Mouse (Mus musculus) spleen, adult 2 months (tissue): ENCODE results near the gene Ube2k. TPM values are rescaled to one million over a fixed set of nuclear protein-coding genes. Genes with fewer than 3 reads are reported as not detected.

ENCODE experiments used
- DNase-seq, 2 experiments: peaks; one replicate each; pipeline versions ENCODE4 v3.0.0 to v3.0.0-alpha.2; 2012 to 2021; ENCODE audit warnings: low spot score in 2 of 2, low read depth in 1 of 2
- H3K27ac ChIP-seq: fragments of 200-500 bp; 2 replicates; pipeline ENCODE4 v1.5.1; 2012; ENCODE audit warnings: low read length, inconsistent platforms; ENCODE audit not compliant: insufficient read depth
- H3K27me3 ChIP-seq: fragments of 200-500 bp; 2 replicates; pipeline ENCODE4 v1.6.1; 2012; ENCODE audit warnings: mild to moderate bottlenecking, moderate library complexity, low read length, inconsistent platforms; ENCODE audit not compliant: control insufficient read depth, insufficient read depth
- H3K36me3 ChIP-seq: fragments of 200-500 bp; 2 replicates; pipeline ENCODE4 v1.6.1; 2012; ENCODE audit warnings: mild to moderate bottlenecking, low read length, inconsistent platforms; ENCODE audit not compliant: control insufficient read depth, insufficient read depth
- H3K4me1 ChIP-seq: fragments of 200-500 bp; 2 replicates; pipeline ENCODE4 v1.6.1; 2011; ENCODE audit warnings: inconsistent platforms; ENCODE audit not compliant: control insufficient read depth, insufficient read depth, insufficient read length
- H3K4me3 ChIP-seq: fragments of 200-500 bp; 2 replicates; pipeline ENCODE4 v1.5.1; 2011; ENCODE audit warnings: mild to moderate bottlenecking, inconsistent platforms; ENCODE audit not compliant: insufficient read depth, insufficient read length; ENCODE audit errors: extremely low read depth
- CTCF ChIP-seq: fragments of 200-500 bp; IDR thresholded peaks from 2 replicates; pipeline ENCODE4 v1.5.1; 2011; ENCODE audit warnings: mild to moderate bottlenecking, inconsistent platforms; ENCODE audit not compliant: insufficient read depth, insufficient read length, insufficient replicate concordance; ENCODE audit errors: extremely low read depth
- POLR2A ChIP-seq: fragments of 200-500 bp; IDR thresholded peaks from 2 replicates; pipeline ENCODE4 v1.6.1; 2011; ENCODE audit warnings: low read depth, low read length, inconsistent platforms
- WGBS: fragments of 180-500 bp; shearing (Covaris S2); methylation state at CpG from one replicate; pipeline ENCODE4 v1.1.7; 2018; 5-methylcytosine and 5-hydroxymethylcytosine counted together
- polyA plus RNA-seq: library from polyadenylated mRNA; depleted of rRNA; stranded (reverse); fragments of >200 nt; gene quantifications from 2 replicates; pipeline ENCODE4 v1.2.3, GENCODE M21; 2012

The Ube2k gene
- polyA plus RNA-seq, 1 experiment: 11.7 TPM

GRCm38 (mm10) chr5:65557109-65557508 lies 20.1 kb downstream of the Ube2k start:
- H3K27me3 ChIP-seq: no peaks in the 10 kb centered on the region
- DNase-seq: no peak
- TF ChIP-seq POLR2A (no peak), CTCF (no peak)
- H3K27ac ChIP-seq: no peak overlapping the region
- no peak overlapping the region for H3K4me3 ChIP-seq
- no peaks in the 10 kb centered on the region; the same call in 1 of the 2 replicates for H3K4me1 ChIP-seq
- no peaks in the 10 kb centered on the region; the same call in 1 of the 2 replicates for H3K36me3 ChIP-seq

- no peak for DNase-seq
- WGBS: 62% methylated on average over 18 of the region's 20 CpGs
- H3K27ac ChIP-seq: no peak overlapping the region
Observed at GRCm38 (mm10) chr5:65561125-65561893, 24.3 kb downstream of the Ube2k start.

GRCm38 (mm10) chr5:65565486-65565885 lies 28.5 kb downstream of the Ube2k start:
- TF ChIP-seq CTCF (no peak), POLR2A (no peak)
- H3K27me3 ChIP-seq: no peaks in the 10 kb centered on the region
- H3K4me3 ChIP-seq: no peak overlapping the region
- H3K36me3 ChIP-seq: peaks cover 6% of the 10 kb centered on the region
- no peak for DNase-seq
- WGBS: 84% methylated on average over 2 of the region's 2 CpGs
- no peak overlapping the region for H3K27ac ChIP-seq
- no peaks in the 10 kb centered on the region for H3K4me1 ChIP-seq

More at GRCm38 (mm10) chr5:65561125-65561893, 24.3 kb downstream of the Ube2k start:
- TF ChIP-seq POLR2A (no peak), CTCF (no peak)
- H3K36me3 ChIP-seq: no peaks in the 10 kb centered on the region
- H3K4me3 ChIP-seq: no peak overlapping the region
- H3K4me1 ChIP-seq: no peaks in the 10 kb centered on the region
- H3K27me3 ChIP-seq: no peaks in the 10 kb centered on the region

- Histone ChIP-seq H3K27ac (no peak overlapping the region), H3K36me3 (peaks cover 3% of the 10 kb centered on the region), H3K27me3 (no peaks in the 10 kb centered on the region), H3K4me3 (no peak overlapping the region), H3K4me1 (no peaks in the 10 kb centered on the region)
- WGBS: 91% methylated on average over 2 of the region's 2 CpGs
- no peak for DNase-seq
- no peak for TF ChIP-seq CTCF
- no peak for TF ChIP-seq POLR2A
Observed at GRCm38 (mm10) chr5:65574876-65575275, 37.8 kb downstream of the Ube2k start.

- Histone ChIP-seq H3K4me1 (no peaks in the 10 kb centered on the region), H3K36me3 (peaks cover 4% of the 10 kb centered on the region), H3K27me3 (no peaks in the 10 kb centered on the region), H3K27ac (no peak overlapping the region), H3K4me3 (no peak overlapping the region)
- WGBS: 93% methylated on average over 2 of the region's 2 CpGs
- TF ChIP-seq CTCF (no peak), POLR2A (no peak)
- no peak for DNase-seq
Observed at GRCm38 (mm10) chr5:65575896-65576295, 38.9 kb downstream of the Ube2k start.

- TF ChIP-seq POLR2A (no peak), CTCF (no peak)
- no peak for DNase-seq
- Histone ChIP-seq H3K4me3 (no peak overlapping the region), H3K4me1 (no peaks in the 10 kb centered on the region), H3K36me3 (peaks cover 4% of the 10 kb centered on the region), H3K27me3 (no peaks in the 10 kb centered on the region), H3K27ac (no peak overlapping the region)
- WGBS: 96% methylated on average over 3 of the region's 3 CpGs
Observed at GRCm38 (mm10) chr5:65578545-65578944, 41.5 kb downstream of the Ube2k start.

GRCm38 (mm10) chr5:65586291-65586690 lies 49.3 kb downstream of the Ube2k start:
- WGBS: 94% methylated on average over 5 of the region's 5 CpGs
- peaks cover 8% of the 10 kb centered on the region for H3K36me3 ChIP-seq
- no peak overlapping the region for H3K27ac ChIP-seq
- no peaks in the 10 kb centered on the region for H3K27me3 ChIP-seq
- no peak overlapping the region for H3K4me3 ChIP-seq
- no peaks in the 10 kb centered on the region for H3K4me1 ChIP-seq
- no peak for TF ChIP-seq POLR2A
- TF ChIP-seq CTCF: no peak
- no peak for DNase-seq

GRCm38 (mm10) chr5:65590199-65590598 lies 53.2 kb downstream of the Ube2k start:
- 65% methylated on average over 1 of the region's 1 CpGs for WGBS
- H3K4me3 ChIP-seq: no peak overlapping the region
- no peaks in the 10 kb centered on the region for H3K4me1 ChIP-seq
- TF ChIP-seq POLR2A: no peak
- no peak for TF ChIP-seq CTCF
- no peaks in the 10 kb centered on the region for H3K27me3 ChIP-seq
- DNase-seq: no peak
- no peak overlapping the region for H3K27ac ChIP-seq
- peaks cover 12% of the 10 kb centered on the region for H3K36me3 ChIP-seq
